9 mouse cellular contexts compared by ENCODE assay signal in genomic region chr10:31519420-31519819, GRCm38 (mm10).
DNase-seq lines count a peak whose midpoint lies in the region; ATAC-seq and TF ChIP-seq lines count a peak whose summit lies in the region.
"Had no signal": no experiment of that assay in that cellular context is flagged by ENCODE, and none has a peak within 500 bp of the region (broad histone marks: within the 10 kb centered on the region; RNA-seq: fewer than 3 reads in every experiment).

No protein-coding gene starts in this region.

- no peak for TF ChIP-seq EP300 in stomach, postnatal 0 days (optimal IDR thresholded peaks at IDR 0.05)

- peak; percentile 76 for TF ChIP-seq CTCF in intestine, postnatal 0 days (IDR thresholded peaks at IDR 0.05; ENCODE audit: low read depth)
- TF ChIP-seq CTCF in stomach, postnatal 0 days (IDR thresholded peaks at IDR 0.05; ENCODE audit: low read depth) = peak; percentile 68

- H3K36me3 ChIP-seq in forebrain, embryonic 13.5 days (ENCODE audit: poor library complexity, severe bottlenecking) = no peaks in the 10 kb centered on the region
- no peaks in the 10 kb centered on the region for H3K36me3 ChIP-seq in forebrain, embryonic 12.5 days (replicated peaks)
- H3K36me3 ChIP-seq in midbrain, embryonic 14.5 days (ENCODE audit: control insufficient read depth, insufficient read depth, low read length) = no peaks in the 10 kb centered on the region
- 0 out of 2 replicates have a peak, but pooled peaks cover 2% of the 10 kb centered on the region for H3K36me3 ChIP-seq in midbrain, embryonic 10.5 days
- H3K36me3 ChIP-seq in intestine, postnatal 0 days (ENCODE audit: control insufficient read depth, insufficient read depth) = no peaks in the 10 kb centered on the region
- H3K36me3 ChIP-seq in stomach, postnatal 0 days (ENCODE audit: control insufficient read depth, insufficient read depth, low read length) = no peaks in the 10 kb centered on the region

- H3K4me3 ChIP-seq in forebrain, embryonic 13.5 days = no peak overlapping the region
- H3K4me3 ChIP-seq in forebrain, embryonic 12.5 days (replicated peaks) = no peak overlapping the region
- H3K4me3 ChIP-seq in midbrain, embryonic 14.5 days (replicated peaks; ENCODE audit: low read depth, low read length) = no peak overlapping the region
- H3K4me3 ChIP-seq in midbrain, embryonic 10.5 days = no peak overlapping the region
- no peak overlapping the region for H3K4me3 ChIP-seq in intestine, postnatal 0 days (ENCODE audit: low read depth, low read length)
- H3K4me3 ChIP-seq in stomach, postnatal 0 days (ENCODE audit: low read depth, low read length) = no peak overlapping the region

- no peak for DNase-seq in midbrain, embryonic 14.5 days
- DNase-seq in midbrain, embryonic 10.5 days (ENCODE audit: low spot score) = no peak
- DNase-seq in stomach, postnatal 0 days (ENCODE audit: low spot score) = peak; percentile 49
- no peak for DNase-seq in left cerebral cortex, adult 8-10 months (ENCODE audit: low spot score in 2 of 2)

- no peak overlapping the region for H3K9ac ChIP-seq in forebrain, embryonic 13.5 days
- H3K9ac ChIP-seq in forebrain, embryonic 12.5 days = no peak overlapping the region
- H3K9ac ChIP-seq in midbrain, embryonic 14.5 days (replicated peaks; ENCODE audit: low read length) = no peak overlapping the region
- no peak overlapping the region for H3K9ac ChIP-seq in intestine, postnatal 0 days (ENCODE audit: low read depth, low read length)
- no peak overlapping the region for H3K9ac ChIP-seq in stomach, postnatal 0 days (ENCODE audit: low read length)

- 0 out of 2 replicates have a peak, but pooled peaks cover 7% of the 10 kb centered on the region for H3K4me1 ChIP-seq in forebrain, embryonic 13.5 days
- peaks cover 5% of the 10 kb centered on the region; the same call in 1 of the 2 replicates for H3K4me1 ChIP-seq in forebrain, embryonic 12.5 days
- no peaks in the 10 kb centered on the region for H3K4me1 ChIP-seq in midbrain, embryonic 14.5 days (ENCODE audit: control insufficient read depth, insufficient read depth, low read length)
- no peaks in the 10 kb centered on the region for H3K4me1 ChIP-seq in midbrain, embryonic 10.5 days
- peaks cover 3% of the 10 kb centered on the region; the same call in 1 of the 2 replicates for H3K4me1 ChIP-seq in intestine, postnatal 0 days (replicated peaks; ENCODE audit: control insufficient read depth, insufficient read depth, low read length)
- H3K4me1 ChIP-seq in stomach, postnatal 0 days (replicated peaks; ENCODE audit: control insufficient read depth, insufficient read depth) = no peaks in the 10 kb centered on the region

- H3K27ac ChIP-seq in forebrain, embryonic 13.5 days = no peak overlapping the region
- H3K27ac ChIP-seq in forebrain, embryonic 12.5 days = no peak overlapping the region
- no peak overlapping the region for H3K27ac ChIP-seq in midbrain, embryonic 14.5 days (replicated peaks; ENCODE audit: low read depth, low read length)
- H3K27ac ChIP-seq in midbrain, embryonic 10.5 days (replicated peaks) = no peak overlapping the region
- no peak overlapping the region for H3K27ac ChIP-seq in intestine, postnatal 0 days (ENCODE audit: low read depth, low read length)
- H3K27ac ChIP-seq in stomach, postnatal 0 days (replicated peaks) = no peak overlapping the region
- H3K27ac ChIP-seq: macrophage had no signal

- WGBS in forebrain, embryonic 13.5 days = 48% methylated on average over 1 of the region's 1 CpGs
- 60% methylated on average over 1 of the region's 1 CpGs for WGBS in forebrain, embryonic 12.5 days
- WGBS in midbrain, embryonic 14.5 days = 50% methylated on average over 1 of the region's 1 CpGs
- 73% methylated on average over 1 of the region's 1 CpGs for WGBS in midbrain, embryonic 10.5 days
- 58% methylated on average over 1 of the region's 1 CpGs for WGBS in intestine, postnatal 0 days
- WGBS in stomach, postnatal 0 days = 77% methylated on average over 1 of the region's 1 CpGs

- no peaks in the 10 kb centered on the region for H3K27me3 ChIP-seq in forebrain, embryonic 13.5 days
- no peaks in the 10 kb centered on the region for H3K27me3 ChIP-seq in forebrain, embryonic 12.5 days
- no peaks in the 10 kb centered on the region for H3K27me3 ChIP-seq in midbrain, embryonic 14.5 days (ENCODE audit: control insufficient read depth, insufficient read depth, low read length)
- no peaks in the 10 kb centered on the region for H3K27me3 ChIP-seq in midbrain, embryonic 10.5 days (ENCODE audit: low read depth, poor library complexity, severe bottlenecking)
- H3K27me3 ChIP-seq in intestine, postnatal 0 days (replicated peaks; ENCODE audit: control insufficient read depth, insufficient read depth, low read length) = no peaks in the 10 kb centered on the region
- no peaks in the 10 kb centered on the region for H3K27me3 ChIP-seq in stomach, postnatal 0 days (ENCODE audit: control insufficient read depth, insufficient read depth, low read length)

- H3K4me2 ChIP-seq in forebrain, embryonic 13.5 days = no peak overlapping the region
- no peak overlapping the region for H3K4me2 ChIP-seq in forebrain, embryonic 12.5 days
- no peak overlapping the region for H3K4me2 ChIP-seq in midbrain, embryonic 14.5 days (ENCODE audit: low read length)
- H3K4me2 ChIP-seq in intestine, postnatal 0 days (replicated peaks; ENCODE audit: low read depth) = no peak overlapping the region
- no peak overlapping the region for H3K4me2 ChIP-seq in stomach, postnatal 0 days (replicated peaks; ENCODE audit: low read depth)

- H3K9me3 ChIP-seq in forebrain, embryonic 13.5 days (replicated peaks) = no peaks in the 10 kb centered on the region
- no peaks in the 10 kb centered on the region for H3K9me3 ChIP-seq in forebrain, embryonic 12.5 days
- no peaks in the 10 kb centered on the region for H3K9me3 ChIP-seq in midbrain, embryonic 14.5 days (ENCODE audit: control insufficient read depth, low read length)
- no peaks in the 10 kb centered on the region for H3K9me3 ChIP-seq in midbrain, embryonic 10.5 days (replicated peaks)
- H3K9me3 ChIP-seq in intestine, postnatal 0 days (ENCODE audit: control insufficient read depth) = no peaks in the 10 kb centered on the region
- no peaks in the 10 kb centered on the region for H3K9me3 ChIP-seq in stomach, postnatal 0 days (ENCODE audit: control insufficient read depth, low read length)

- ATAC-seq in forebrain, embryonic 13.5 days = 0 out of 2 replicates have a peak, but pooled peaks have one; percentile 16
- ATAC-seq in forebrain, embryonic 12.5 days (ENCODE audit: low FRiP score) = no peak
- ATAC-seq in midbrain, embryonic 14.5 days (ENCODE audit: low FRiP score, low TSS enrichment) = 0 out of 2 replicates have a peak, but pooled peaks have one; percentile 20
- peak; percentile 55; the same call in 1 of the 2 replicates for ATAC-seq in intestine, postnatal 0 days
- peak; percentile 76 for ATAC-seq in stomach, postnatal 0 days (ENCODE audit: low FRiP score, low TSS enrichment)
- ATAC-seq in erythroblast, adult 5-6 weeks (replicated peaks; ENCODE audit: low FRiP score, poor library complexity, severe bottlenecking) = no peak

Comparison
In these comparisons a context has a peak if more than half of its experiments do, and no peak if none do; other contexts are left out.
1. ATAC-seq: peak in forebrain, embryonic 13.5 days (single experiment), midbrain, embryonic 14.5 days (single experiment), intestine, postnatal 0 days (single experiment) and stomach, postnatal 0 days (single experiment); none in forebrain, embryonic 12.5 days (single experiment) and erythroblast, adult 5-6 weeks (single experiment).